Mouse (Mus musculus) heart, embryonic 13.5 days (tissue): ENCODE results near the gene Olfr105-ps. TPM values are rescaled to one million over a fixed set of nuclear protein-coding genes. Genes with fewer than 3 reads are reported as not detected.

Experiments used
- ATAC-seq: fragments of 200-750 bp; cut with Nextera tagmentation; 2 replicates; pipeline ENCODE4 v1.8.0; 2017; ENCODE audit warnings: moderate TSS enrichment; ENCODE audit not compliant: insufficient number of reproducible peaks, low FRiP score, low TSS enrichment; ENCODE audit errors: extremely low read depth
- H3K27ac ChIP-seq: fragments of 300-500 bp; sonication (generic); replicated peaks from 2 replicates; pipeline ENCODE4 v1.5.1; 2015; ENCODE audit warnings: moderate library complexity, mild to moderate bottlenecking, inconsistent platforms
- H3K27me3 ChIP-seq: fragments of 300-500 bp; sonication (generic); replicated peaks from 2 replicates; pipeline ENCODE4 v1.6.1; 2015; ENCODE audit warnings: mild to moderate bottlenecking, inconsistent platforms
- H3K36me3 ChIP-seq: fragments of 300-500 bp; sonication (generic); 2 replicates; pipeline ENCODE4 v1.6.1; 2015; ENCODE audit warnings: mild to moderate bottlenecking, inconsistent platforms
- H3K4me1 ChIP-seq: fragments of 300-500 bp; sonication (generic); 2 replicates; pipeline ENCODE4 v1.6.1; 2015; ENCODE audit warnings: inconsistent platforms
- H3K4me2 ChIP-seq: fragments of 300-500 bp; sonication (generic); 2 replicates; pipeline ENCODE4 v1.6.1; 2015; ENCODE audit warnings: inconsistent platforms, mild to moderate bottlenecking, moderate library complexity
- H3K4me3 ChIP-seq: fragments of 300-500 bp; sonication (generic); 2 replicates; pipeline ENCODE4 v1.5.1; 2015; ENCODE audit warnings: moderate library complexity, mild to moderate bottlenecking, inconsistent platforms
- H3K9ac ChIP-seq: fragments of 300-500 bp; sonication (generic); 2 replicates; pipeline ENCODE4 v1.6.1; 2015; ENCODE audit warnings: inconsistent platforms, mild to moderate bottlenecking, moderate library complexity
- H3K9me3 ChIP-seq: fragments of 300-500 bp; sonication (generic); 2 replicates; pipeline ENCODE4 v1.6.1; 2016; ENCODE audit warnings: inconsistent platforms
- WGBS: fragments of 180-500 bp; shearing (Covaris S2); methylation state at CpG from one replicate; pipeline ENCODE4 v1.1.7; 2015; ENCODE audit warnings: mixed read lengths; 5-methylcytosine and 5-hydroxymethylcytosine counted together
- polyA plus RNA-seq: library from polyadenylated mRNA; unstranded; fragments of >200 nt; fragmentation: Nextera tagmentation; extraction: Ambion mirVana; gene quantifications from 2 replicates; pipeline ENCODE4 v1.2.1, GENCODE M21; 2015

Gene Olfr105-ps
- polyA plus RNA-seq: not detected in 2 replicates

DNA sequence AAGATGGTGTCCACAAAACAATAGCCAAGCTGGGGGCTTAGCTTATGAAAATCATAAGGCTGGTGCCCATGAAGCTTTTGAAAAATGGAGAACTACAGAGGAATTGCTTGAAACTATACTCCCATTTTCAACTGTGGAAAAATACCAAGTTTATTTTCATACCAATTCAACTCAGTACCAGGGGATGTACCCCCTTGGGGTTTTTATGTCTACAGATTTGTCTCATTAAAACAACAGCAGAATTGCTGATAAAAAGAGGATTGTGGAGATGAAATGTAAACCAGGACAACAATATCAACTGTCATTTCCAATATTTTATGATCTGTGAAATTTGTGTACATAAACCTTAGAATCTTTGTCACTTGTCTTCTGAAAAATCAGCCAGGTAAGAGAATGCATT lies at the start of gene Olfr105-ps:
TSS of gene Olfr105-ps (plus strand) at position 301 of the 400 bp plus-strand sequence.
- no peak within 1 kb of the TSS for H3K9ac ChIP-seq
- no peaks in the 10 kb centered on the region for H3K27me3 ChIP-seq
- H3K9me3 ChIP-seq: no peaks in the 10 kb centered on the region
- H3K4me3 ChIP-seq: no peak within 1 kb of the TSS
- no peak for ATAC-seq
- no peaks in the 10 kb centered on the region for H3K36me3 ChIP-seq
- no peak within 1 kb of the TSS for H3K4me2 ChIP-seq
- H3K4me1 ChIP-seq: no peaks in the 10 kb centered on the region
- H3K27ac ChIP-seq: no peak within 1 kb of the TSS

DNA sequence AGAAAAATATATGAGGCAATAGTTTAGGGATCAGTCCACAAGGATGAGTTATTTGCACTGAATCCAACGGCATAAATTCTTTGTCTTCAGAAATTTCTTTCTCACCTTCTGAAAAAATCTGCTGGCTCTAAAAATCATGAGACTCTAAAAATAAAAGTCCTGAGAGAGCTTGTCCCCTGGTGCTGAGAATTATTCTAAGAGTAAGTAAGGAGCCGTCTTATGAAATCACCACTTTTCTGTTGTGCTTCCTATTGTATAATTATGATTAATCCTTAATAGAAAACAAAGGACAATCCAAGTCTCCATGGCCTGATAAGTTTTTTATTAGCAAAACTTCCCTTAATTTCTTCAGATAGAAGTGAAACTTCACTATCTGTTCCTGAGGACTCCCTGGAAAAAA lies 39.2 kb upstream of the Olfr105-ps start, which contains the start of gene Olfr103:
TSS of gene Olfr103 (minus strand) at position 101 of the 400 bp plus-strand sequence.
- no peak within 1 kb of the TSS for H3K4me3 ChIP-seq
- H3K9me3 ChIP-seq: 0 out of 2 replicates have a peak, but pooled peaks cover 4% of the 10 kb centered on the region
- no peak for ATAC-seq
- no peak within 1 kb of the TSS for H3K4me2 ChIP-seq
- no peaks in the 10 kb centered on the region for H3K27me3 ChIP-seq
- 75% methylated on average over 2 of the region's 2 CpGs for WGBS
- H3K36me3 ChIP-seq: no peaks in the 10 kb centered on the region
- H3K4me1 ChIP-seq: no peaks in the 10 kb centered on the region
- H3K9ac ChIP-seq: no peak within 1 kb of the TSS
- H3K27ac ChIP-seq: no peak within 1 kb of the TSS

DNA sequence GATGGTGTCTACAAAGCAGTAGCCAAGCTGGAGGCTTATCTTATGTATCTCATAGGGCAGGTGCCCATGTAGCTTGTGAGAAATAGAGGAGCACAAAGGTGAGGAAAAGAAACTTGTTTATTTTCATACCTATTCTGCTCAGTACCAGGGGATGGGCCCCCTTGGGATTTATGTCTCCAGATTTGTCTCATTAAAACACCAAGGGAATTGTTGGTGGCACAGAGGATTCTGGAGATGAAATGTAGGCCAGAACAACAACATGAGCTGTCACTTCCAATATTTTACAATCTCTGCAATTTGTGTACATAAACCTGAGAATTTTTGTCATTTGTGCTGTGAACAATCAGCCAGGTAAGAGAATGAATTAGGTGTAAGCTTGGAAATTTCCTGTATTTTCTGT lies 19.6 kb upstream of the Olfr105-ps start, which contains the start of gene Olfr104-ps:
TSS of gene Olfr104-ps (plus strand) at position 301 of the 400 bp plus-strand sequence.
- Histone ChIP-seq H3K9ac (no peak within 1 kb of the TSS), H3K36me3 (no peaks in the 10 kb centered on the region), H3K27me3 (no peaks in the 10 kb centered on the region), H3K9me3 (peaks cover 6% of the 10 kb centered on the region; the same call in 1 of the 2 replicates), H3K27ac (no peak within 1 kb of the TSS), H3K4me3 (no peak within 1 kb of the TSS), H3K4me1 (no peaks in the 10 kb centered on the region), H3K4me2 (no peak within 1 kb of the TSS)
- ATAC-seq: no peak

DNA sequence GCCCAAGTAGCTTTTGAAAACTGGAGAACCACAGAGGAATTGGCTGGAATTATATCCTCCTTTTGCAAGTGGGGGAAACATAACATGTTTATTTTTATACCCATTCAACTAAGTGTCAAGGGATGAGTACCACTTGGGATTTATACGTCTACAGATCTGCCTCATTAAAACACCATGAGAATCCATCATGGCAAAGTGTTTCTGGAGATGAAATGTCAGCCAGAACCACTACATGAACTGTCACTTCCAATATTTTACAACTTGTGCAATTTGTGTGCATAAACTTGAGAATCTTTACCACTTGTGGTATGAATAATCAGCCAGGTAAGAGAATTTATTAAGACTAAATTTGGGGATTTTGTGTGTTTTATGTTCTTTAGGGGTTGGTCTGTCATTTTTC lies 11.3 kb downstream of the Olfr105-ps start, which contains the start of gene Olfr106-ps:
TSS of gene Olfr106-ps (plus strand) at position 301 of the 400 bp plus-strand sequence.
- no peak within 1 kb of the TSS for H3K9ac ChIP-seq
- H3K36me3 ChIP-seq: no peaks in the 10 kb centered on the region
- H3K27me3 ChIP-seq: no peaks in the 10 kb centered on the region
- no peaks in the 10 kb centered on the region for H3K4me1 ChIP-seq
- no peak within 1 kb of the TSS for H3K4me2 ChIP-seq
- H3K9me3 ChIP-seq: no peaks in the 10 kb centered on the region
- H3K27ac ChIP-seq: no peak within 1 kb of the TSS
- WGBS: 65% methylated on average over 1 of the region's 1 CpGs
- no peak within 1 kb of the TSS for H3K4me3 ChIP-seq
- ATAC-seq: no peak

DNA sequence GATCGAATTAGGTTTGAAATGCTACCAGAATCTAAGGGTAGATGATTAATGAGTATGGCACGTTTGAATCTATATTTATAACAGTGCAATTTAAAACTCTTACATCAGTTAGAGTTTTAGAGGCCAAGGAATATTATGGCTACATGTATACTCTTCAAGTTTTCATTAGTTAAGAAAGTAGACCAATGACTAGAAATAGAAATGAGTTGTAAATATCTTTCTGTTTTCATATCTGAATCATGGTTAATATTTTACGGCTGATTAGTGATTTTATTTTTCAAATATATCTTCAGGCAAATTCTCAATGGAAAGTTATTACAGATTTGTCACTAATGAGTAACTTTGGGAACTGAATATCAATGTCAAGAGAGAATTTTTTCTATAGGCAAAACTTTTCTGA lies 20.1 kb downstream of the Olfr105-ps start, which contains the start of gene Olfr107:
TSS of gene Olfr107 (plus strand) at position 301 of the 400 bp plus-strand sequence.
- H3K9ac ChIP-seq: no peak within 1 kb of the TSS
- no peaks in the 10 kb centered on the region for H3K27me3 ChIP-seq
- no peak within 1 kb of the TSS for H3K4me3 ChIP-seq
- WGBS: 59% methylated on average over 3 of the region's 3 CpGs
- H3K9me3 ChIP-seq: no peaks in the 10 kb centered on the region
- H3K27ac ChIP-seq: no peak within 1 kb of the TSS
- H3K4me1 ChIP-seq: no peaks in the 10 kb centered on the region
- H3K36me3 ChIP-seq: no peaks in the 10 kb centered on the region
- H3K4me2 ChIP-seq: no peak within 1 kb of the TSS
- ATAC-seq: no peak

DNA sequence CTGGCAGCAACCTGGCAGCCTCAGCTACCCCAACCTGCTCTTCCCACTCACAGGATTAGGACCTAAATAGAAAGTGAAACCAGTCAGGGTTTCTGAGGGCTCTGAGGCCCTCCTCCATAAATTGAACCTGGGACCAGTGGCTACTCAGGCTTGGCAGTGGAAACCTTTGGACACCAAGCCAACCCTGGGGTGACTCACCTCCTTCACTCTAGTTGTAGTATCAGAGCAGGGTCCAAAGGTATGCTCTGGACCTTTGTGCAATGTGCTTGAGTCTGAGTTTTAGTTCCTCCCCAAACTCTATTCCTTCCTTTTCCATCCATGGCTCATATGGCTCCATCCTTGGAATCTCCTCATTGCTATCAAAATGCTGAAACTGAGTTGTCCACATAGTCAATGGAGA lies 34.5 kb downstream of the Olfr105-ps start:
- Histone ChIP-seq H3K4me2 (no peak overlapping the region), H3K9ac (no peak overlapping the region), H3K36me3 (no peaks in the 10 kb centered on the region), H3K27ac (no peak overlapping the region), H3K4me3 (no peak overlapping the region), H3K9me3 (peaks cover 10% of the 10 kb centered on the region; the same call in 1 of the 2 replicates), H3K4me1 (no peaks in the 10 kb centered on the region), H3K27me3 (no peaks in the 10 kb centered on the region)
- no peak for ATAC-seq

Other genes starting within 250 kb of the Olfr105-ps start
- not detected in 2 replicates for gene Olfr93, start 217.5 kb upstream of the Olfr105-ps start, polyA plus RNA-seq
- not detected in 2 replicates for gene Ubd, start 185.1 kb upstream of the Olfr105-ps start, polyA plus RNA-seq
- not detected in 2 replicates for gene Olfr94, start 178.0 kb upstream of the Olfr105-ps start, polyA plus RNA-seq
- gene Olfr95, start 165.9 kb upstream of the Olfr105-ps start, polyA plus RNA-seq: not detected in 2 replicates
- gene Olfr96, start 158.9 kb upstream of the Olfr105-ps start, polyA plus RNA-seq: not detected in 2 replicates
- not detected in 2 replicates for gene Olfr97, start 141.7 kb upstream of the Olfr105-ps start, polyA plus RNA-seq
- not detected in 2 replicates for gene Olfr98, start 115.3 kb upstream of the Olfr105-ps start, polyA plus RNA-seq
- gene H2-M3, start 108.8 kb upstream of the Olfr105-ps start, polyA plus RNA-seq: 0.80 and 1.0 TPM in 2 replicates
- gene Olfr99, start 95.6 kb upstream of the Olfr105-ps start, polyA plus RNA-seq: not detected in 2 replicates
- gene Olfr101, start 74.7 kb upstream of the Olfr105-ps start, polyA plus RNA-seq: not detected in 2 replicates
- not detected in 2 replicates for gene Olfr102, start 62.0 kb upstream of the Olfr105-ps start, polyA plus RNA-seq
- gene Olfr103, start 39.3 kb upstream of the Olfr105-ps start, polyA plus RNA-seq: not detected in 2 replicates
- gene Olfr104-ps, start 19.5 kb upstream of the Olfr105-ps start, polyA plus RNA-seq: not detected in 2 replicates
- gene Olfr106-ps, start 11.4 kb downstream of the Olfr105-ps start, polyA plus RNA-seq: not detected in 2 replicates
- not detected in 2 replicates for gene Olfr107, start 20.2 kb downstream of the Olfr105-ps start, polyA plus RNA-seq
- not detected in 2 replicates for gene Olfr108, start 66.4 kb downstream of the Olfr105-ps start, polyA plus RNA-seq
- not detected in 2 replicates for gene Olfr109, start 79.9 kb downstream of the Olfr105-ps start, polyA plus RNA-seq
- not detected in 2 replicates for gene H2-M2, start 104.5 kb downstream of the Olfr105-ps start, polyA plus RNA-seq
- not detected in 2 replicates for gene Olfr110, start 113.4 kb downstream of the Olfr105-ps start, polyA plus RNA-seq
- gene Olfr111, start 129.0 kb downstream of the Olfr105-ps start, polyA plus RNA-seq: not detected in 2 replicates
- gene Olfr112, start 190.4 kb downstream of the Olfr105-ps start, polyA plus RNA-seq: not detected in 2 replicates
- not detected in 2 replicates for gene Olfr113, start 198.6 kb downstream of the Olfr105-ps start, polyA plus RNA-seq
- not detected in 2 replicates for gene Olfr114, start 213.7 kb downstream of the Olfr105-ps start, polyA plus RNA-seq
- not detected in 2 replicates for gene Olfr115, start 248.1 kb downstream of the Olfr105-ps start, polyA plus RNA-seq
- gene Olfr116, start 248.2 kb downstream of the Olfr105-ps start, polyA plus RNA-seq: not detected in 2 replicates